ENCODE assay signal across 8 mouse cellular contexts in genomic region chr1:74787846-74788245, GRCm38 (mm10). TPM values are rescaled to one million over a fixed set of nuclear protein-coding genes. Genes with fewer than 3 reads are reported as not detected.
DNase-seq lines count a peak whose midpoint lies in the region; ATAC-seq and TF ChIP-seq lines count a peak whose summit lies in the region.

No protein-coding gene starts in this region.

- H3K27me3 ChIP-seq in MEL (ENCODE audit: control insufficient read depth in 1 of 2, insufficient read depth in 2 of 2, low read length in 2 of 2): no peaks in the 10 kb centered on the region
- peaks cover 1% of the 10 kb centered on the region; the same call in 1 of the 2 replicates for H3K27me3 ChIP-seq in cerebellum, adult 2 months (ENCODE audit: control insufficient read depth, insufficient read depth, low read length)
- H3K27me3 ChIP-seq in intestine, postnatal 0 days (replicated peaks; ENCODE audit: control insufficient read depth, insufficient read depth, low read length): peaks cover 94% of the 10 kb centered on the region
- H3K27me3 ChIP-seq in limb, embryonic 14.5 days (ENCODE audit: control insufficient read depth, insufficient read depth, low read length): peaks cover 75% of the 10 kb centered on the region
- peaks cover 64% of the 10 kb centered on the region for H3K27me3 ChIP-seq in neural tube, embryonic 14.5 days (ENCODE audit: control insufficient read depth, insufficient read depth, low read length)

- no peaks in the 10 kb centered on the region for H3K4me1 ChIP-seq in MEL (ENCODE audit: control insufficient read depth in 1 of 2, insufficient read depth in 2 of 2, low read length in 2 of 2)
- no peaks in the 10 kb centered on the region; the same call in 1 of the 2 replicates for H3K4me1 ChIP-seq in cerebellum, adult 2 months (ENCODE audit: control insufficient read depth, insufficient read depth, low read length)
- H3K4me1 ChIP-seq in intestine, postnatal 0 days (replicated peaks; ENCODE audit: control insufficient read depth, insufficient read depth, low read length): no peaks in the 10 kb centered on the region; the same call in 1 of the 2 replicates
- H3K4me1 ChIP-seq in limb, embryonic 14.5 days (ENCODE audit: control insufficient read depth, insufficient read depth, low read length): peaks cover 23% of the 10 kb centered on the region
- H3K4me1 ChIP-seq in neural tube, embryonic 14.5 days (ENCODE audit: control insufficient read depth, insufficient read depth, low read length): peaks cover 20% of the 10 kb centered on the region

- H3K27ac ChIP-seq in MEL (ENCODE audit: control insufficient read depth, low read depth, low read length): no peak overlapping the region
- no peak overlapping the region for H3K27ac ChIP-seq in cerebellum, adult 2 months (ENCODE audit: insufficient read depth, low read length)
- H3K27ac ChIP-seq in intestine, postnatal 0 days (ENCODE audit: low read depth, low read length): no peak overlapping the region
- no peak overlapping the region for H3K27ac ChIP-seq in limb, embryonic 14.5 days (replicated peaks; ENCODE audit: low read depth, low read length)
- no peak overlapping the region for H3K27ac ChIP-seq in neural tube, embryonic 14.5 days (ENCODE audit: low read depth, low read length)

- H3K4me3 ChIP-seq in MEL (ENCODE audit: control insufficient read depth in 1 of 2, insufficient read depth in 1 of 2, low read depth in 2 of 2, low read length in 2 of 2): no peak overlapping the region
- H3K4me3 ChIP-seq in cerebellum, adult 2 months (replicated peaks; ENCODE audit: insufficient read depth, low read depth, low read length): no peak overlapping the region
- no peak overlapping the region for H3K4me3 ChIP-seq in intestine, postnatal 0 days (ENCODE audit: low read depth, low read length)
- no peak overlapping the region for H3K4me3 ChIP-seq in limb, embryonic 14.5 days (replicated peaks; ENCODE audit: low read length)
- H3K4me3 ChIP-seq in neural tube, embryonic 14.5 days (ENCODE audit: low read depth, low read length): no peak overlapping the region

- WGBS in cerebellum, adult 2 months: 10% methylated on average over 7 of the region's 7 CpGs
- 6% methylated on average over 7 of the region's 7 CpGs for WGBS in intestine, postnatal 0 days
- 4% methylated on average over 7 of the region's 7 CpGs for WGBS in limb, embryonic 14.5 days
- WGBS in neural tube, embryonic 14.5 days: 7% methylated on average over 7 of the region's 7 CpGs

- H3K9me3 ChIP-seq in MEL (replicated peaks; ENCODE audit: insufficient read depth, low read length): no peaks in the 10 kb centered on the region
- no peaks in the 10 kb centered on the region for H3K9me3 ChIP-seq in intestine, postnatal 0 days (ENCODE audit: control insufficient read depth)
- no peaks in the 10 kb centered on the region for H3K9me3 ChIP-seq in limb, embryonic 14.5 days (ENCODE audit: control insufficient read depth, low read length)
- no peaks in the 10 kb centered on the region for H3K9me3 ChIP-seq in neural tube, embryonic 14.5 days (ENCODE audit: control insufficient read depth, low read length)

- no peak overlapping the region for H3K4me2 ChIP-seq in intestine, postnatal 0 days (replicated peaks; ENCODE audit: low read depth)
- H3K4me2 ChIP-seq in limb, embryonic 14.5 days (replicated peaks; ENCODE audit: low read depth, low read length, severe bottlenecking): no peak overlapping the region
- H3K4me2 ChIP-seq in neural tube, embryonic 14.5 days (ENCODE audit: low read depth, low read length): no peak overlapping the region

- TF ChIP-seq RAD21 in MEL (IDR thresholded peaks at IDR 0.05; ENCODE audit: low read depth, low read length): peak; percentile 54

- no peak overlapping the region for H3K9ac ChIP-seq in MEL (ENCODE audit: control insufficient read depth, low read depth, low read length, poor library complexity, severe bottlenecking)
- no peak overlapping the region for H3K9ac ChIP-seq in intestine, postnatal 0 days (ENCODE audit: low read depth, low read length)
- no peak overlapping the region for H3K9ac ChIP-seq in limb, embryonic 14.5 days (ENCODE audit: low read depth, low read length, severe bottlenecking)
- no peak overlapping the region for H3K9ac ChIP-seq in neural tube, embryonic 14.5 days (replicated peaks; ENCODE audit: low read depth, low read length)

- no peaks in the 10 kb centered on the region for H3K79me2 ChIP-seq in MEL (ENCODE audit: control insufficient read depth, insufficient read depth, low read length, poor library complexity)

- no peak for ATAC-seq in intestine, postnatal 0 days
- ATAC-seq in limb, embryonic 14.5 days (ENCODE audit: low FRiP score, low read depth): no peak
- peak; percentile 49; the same call in 1 of the 2 replicates for ATAC-seq in neural tube, embryonic 14.5 days (ENCODE audit: low read depth)

- no peak for TF ChIP-seq POLR2A in MEL (IDR thresholded peaks at IDR 0.05; ENCODE audit: control insufficient read depth in 1 of 2, insufficient read depth in 1 of 2, low read depth in 1 of 2, low read length in 2 of 2, poor library complexity in 1 of 2)
- no peak for TF ChIP-seq POLR2A in cerebellum, adult 2 months (IDR thresholded peaks at IDR 0.05; ENCODE audit: borderline replicate concordance, insufficient read depth, low read length)
- no peak for TF ChIP-seq POLR2A in limb, embryonic 14.5 days (IDR thresholded peaks at IDR 0.05; ENCODE audit: borderline replicate concordance, extremely low read depth, insufficient read depth, insufficient read length)

- H3K36me3 ChIP-seq in MEL (ENCODE audit: control insufficient read depth in 1 of 2, insufficient read depth in 2 of 2, low read length in 2 of 2): no peaks in the 10 kb centered on the region
- no peaks in the 10 kb centered on the region for H3K36me3 ChIP-seq in intestine, postnatal 0 days (ENCODE audit: control insufficient read depth, insufficient read depth)
- H3K36me3 ChIP-seq in limb, embryonic 14.5 days (ENCODE audit: control insufficient read depth, insufficient read depth, low read length): no peaks in the 10 kb centered on the region
- no peaks in the 10 kb centered on the region for H3K36me3 ChIP-seq in neural tube, embryonic 14.5 days (ENCODE audit: control insufficient read depth, insufficient read depth, low read length)

- DNase-seq in 416B (ENCODE audit: low read depth) (peak; percentile 72), MEL (ENCODE audit: low read depth, low spot score) (peak; percentile 72)
- DNase-seq in cerebellum, adult 2 months: peak; percentile 72 to 81
- peak; percentile 64 to 87 for DNase-seq in frontal cortex, postnatal 14 days (ENCODE audit: low spot score in 2 of 2)
- DNase-seq in limb, embryonic 14.5 days (ENCODE audit: low spot score): peak; percentile 90
- DNase-seq in thymus, postnatal 10 days (ENCODE audit: low spot score in 2 of 2): peak; percentile 38 to 71

- no peak for TF ChIP-seq EP300 in MEL (IDR thresholded peaks at IDR 0.05; ENCODE audit: low read depth in 1 of 2, low read length in 2 of 2)

- peak; percentile 69 to 87 (median 71) for TF ChIP-seq CTCF in MEL (IDR thresholded peaks at IDR 0.05 in 2 of 3, conservative IDR thresholded peaks at IDR 0.05 in 1 of 3; ENCODE audit: control insufficient read depth in 1 of 3, insufficient read depth in 1 of 3, low read depth in 2 of 3, low read length in 3 of 3, poor library complexity in 1 of 3, severe bottlenecking in 1 of 3)
- TF ChIP-seq CTCF in cerebellum, adult 2 months (IDR thresholded peaks at IDR 0.05; ENCODE audit: borderline replicate concordance, insufficient read depth, low read depth, low read length): peak; percentile 72
- peak; percentile 84 for TF ChIP-seq CTCF in intestine, postnatal 0 days (IDR thresholded peaks at IDR 0.05; ENCODE audit: low read depth)

TF ChIP-seq in MEL, 35 proteins besides CTCF, POLR2A, EP300 and RAD21:
- TF ChIP-seq SMC3 (IDR thresholded peaks at IDR 0.05; ENCODE audit: low read depth, low read length) (peak; percentile 79), RCOR1 (IDR thresholded peaks at IDR 0.05; ENCODE audit: low read depth, low read length) (no peak), ZC3H11A (IDR thresholded peaks at IDR 0.05; ENCODE audit: low read depth, low read length) (peak; percentile 53)

RNA-seq across cellular contexts. Expression of gene Wnt10a, which starts 3.5 kb away (rescaled TPM):
- not detected in 2 replicates for total RNA-seq in MEL (2012; rRNA removed)
- not detected for polyA plus RNA-seq in MEL (2012; ENCODE audit: insufficient read depth in 1 of 2, insufficient read length in 2 of 2, low read depth in 1 of 2, low replicate concordance in 2 of 2, missing spikeins in 1 of 2)
- 0.36 and 0.59 TPM in 2 replicates for polyA plus RNA-seq in cerebellum, adult 2 months (2012; rRNA removed)
- polyA plus RNA-seq in intestine, postnatal 0 days (2015; fragmentation: Nextera tagmentation; extraction: Ambion mirVana): not detected in 2 replicates
- 3.8 and 4.7 TPM in 2 replicates for polyA plus RNA-seq in limb, embryonic 14.5 days (2012; rRNA removed)
- 8.3 and 9.3 TPM in 2 replicates for polyA plus RNA-seq in limb, embryonic 14.5 days (2014; fragmentation: Nextera tagmentation; extraction: Ambion mirVana)
- not detected in 2 replicates for polyA plus RNA-seq in neural tube, embryonic 14.5 days (2014; fragmentation: Nextera tagmentation; extraction: Ambion mirVana)

RNA-seq across cellular contexts. Expression of gene Wnt6, which starts 16.2 kb away (rescaled TPM):
- 0.20 TPM in 1 of 2 replicates, not detected in the other for total RNA-seq in MEL (2012; rRNA removed)
- not detected for polyA plus RNA-seq in MEL (2012; ENCODE audit: insufficient read depth in 1 of 2, insufficient read length in 2 of 2, low read depth in 1 of 2, low replicate concordance in 2 of 2, missing spikeins in 1 of 2)
- polyA plus RNA-seq in cerebellum, adult 2 months (2012; rRNA removed): 3.6 and 4.0 TPM in 2 replicates
- 0.33 and 0.66 TPM in 2 replicates for polyA plus RNA-seq in intestine, postnatal 0 days (2015; fragmentation: Nextera tagmentation; extraction: Ambion mirVana)
- 39.9 and 42.8 TPM in 2 replicates for polyA plus RNA-seq in limb, embryonic 14.5 days (2012; rRNA removed)
- 51.8 and 54.3 TPM in 2 replicates for polyA plus RNA-seq in limb, embryonic 14.5 days (2014; fragmentation: Nextera tagmentation; extraction: Ambion mirVana)
- polyA plus RNA-seq in neural tube, embryonic 14.5 days (2014; fragmentation: Nextera tagmentation; extraction: Ambion mirVana): 8.4 TPM in 1 of 2 replicates, not detected in the other

RNA-seq across cellular contexts. Expression of gene Prkag3, which starts 38.8 kb away (rescaled TPM):
- total RNA-seq in MEL (2012; rRNA removed): not detected in 2 replicates
- polyA plus RNA-seq in MEL (2012; ENCODE audit: insufficient read depth in 1 of 2, insufficient read length in 2 of 2, low read depth in 1 of 2, low replicate concordance in 2 of 2, missing spikeins in 1 of 2): under 1 TPM in 1 of 2 experiments, not detected in 1; 0.03 TPM
- 0.33 and 0.52 TPM in 2 replicates for polyA plus RNA-seq in cerebellum, adult 2 months (2012; rRNA removed)
- polyA plus RNA-seq in intestine, postnatal 0 days (2015; fragmentation: Nextera tagmentation; extraction: Ambion mirVana): 0.08 and 0.09 TPM in 2 replicates
- 4.3 and 5.1 TPM in 2 replicates for polyA plus RNA-seq in limb, embryonic 14.5 days (2012; rRNA removed)
- 1.4 and 2.5 TPM in 2 replicates for polyA plus RNA-seq in limb, embryonic 14.5 days (2014; fragmentation: Nextera tagmentation; extraction: Ambion mirVana)
- 0.23 TPM in 1 of 2 replicates, not detected in the other for polyA plus RNA-seq in neural tube, embryonic 14.5 days (2014; fragmentation: Nextera tagmentation; extraction: Ambion mirVana)
